Mouse (Mus musculus): Measurements from ENCODE around the gene Mobp. TPM values are rescaled to one million over a fixed set of nuclear protein-coding genes. Genes with fewer than 3 reads are reported as not detected.
A peak's percentile ranks its signal among the peaks of the same experiment; 100 is the strongest.

The Mobp gene
- polyA plus RNA-seq, 1 experiment: not detected

DNA sequence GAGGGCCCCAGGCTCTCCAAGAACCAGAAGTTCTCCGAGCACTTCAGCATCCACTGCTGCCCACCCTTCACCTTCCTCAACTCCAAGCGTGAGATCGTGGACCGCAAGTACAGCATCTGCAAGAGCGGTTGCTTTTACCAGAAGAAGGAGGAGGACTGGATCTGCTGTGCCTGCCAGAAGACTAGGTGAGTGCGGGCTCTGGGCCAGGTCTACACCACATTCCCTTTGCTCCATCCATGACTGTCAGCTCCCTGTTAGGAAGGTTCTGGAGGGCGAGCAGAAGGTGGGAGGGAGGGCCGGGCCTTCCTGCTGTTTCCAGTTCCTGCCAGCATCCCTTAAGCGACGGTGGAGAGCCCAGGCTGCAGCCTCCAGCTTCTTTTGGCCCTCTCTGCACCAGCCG lies 18.3 kb downstream of the Mobp start:
- WGBS: 64% methylated on average over 11 of the region's 11 CpGs
- Histone ChIP-seq H3K4me3 (ENCODE audit: low read depth, low read length) (no peak overlapping the region), H3K27me3 (ENCODE audit: control insufficient read depth, insufficient read depth, low read length) (0 out of 2 replicates have a peak, but pooled peaks cover 2% of the 10 kb centered on the region), H3K4me1 (ENCODE audit: control insufficient read depth, insufficient read depth, insufficient read length, low read length) (no peaks in the 10 kb centered on the region), H3K27ac (ENCODE audit: insufficient read depth, low read depth, low read length) (no peak overlapping the region), H3K36me3 (ENCODE audit: control insufficient read depth, insufficient read depth, low read length) (no peaks in the 10 kb centered on the region)
- TF ChIP-seq POLR2A (IDR thresholded peaks at IDR 0.05; ENCODE audit: low read depth, low read length) (no peak), CTCF (IDR thresholded peaks at IDR 0.05; ENCODE audit: extremely low read depth, insufficient read length, insufficient replicate concordance, low read depth, low read length) (no peak)

DNA sequence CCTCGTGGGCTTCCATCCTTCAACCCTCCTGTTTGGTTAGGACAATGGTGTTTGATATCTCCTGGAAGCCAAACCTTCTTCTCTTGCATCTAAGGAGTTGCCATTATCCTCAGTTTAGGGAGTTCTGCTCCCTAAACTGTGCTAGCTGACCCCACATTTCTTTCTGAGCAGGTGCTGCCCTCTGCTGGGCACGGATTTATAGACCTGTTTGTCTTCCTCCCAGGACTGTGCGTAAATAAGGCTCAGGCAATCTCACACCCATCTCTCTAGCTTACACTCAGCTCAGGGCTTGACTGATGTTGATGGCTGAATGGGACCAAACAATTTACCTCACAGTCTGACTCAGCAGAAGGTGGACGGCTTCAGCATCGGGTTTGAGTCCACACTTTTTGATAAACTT lies 21.8 kb downstream of the Mobp start:
- WGBS: 19% methylated on average over 5 of the region's 5 CpGs
- no peak overlapping the region for H3K27ac ChIP-seq (ENCODE audit: insufficient read depth, low read depth, low read length)
- no peaks in the 10 kb centered on the region for H3K36me3 ChIP-seq (ENCODE audit: control insufficient read depth, insufficient read depth, low read length)
- no peaks in the 10 kb centered on the region for H3K27me3 ChIP-seq (ENCODE audit: control insufficient read depth, insufficient read depth, low read length)
- TF ChIP-seq CTCF (IDR thresholded peaks at IDR 0.05; ENCODE audit: extremely low read depth, insufficient read length, insufficient replicate concordance, low read depth, low read length) (peak; percentile 48; the same call in 1 of the 2 replicates), POLR2A (IDR thresholded peaks at IDR 0.05; ENCODE audit: low read depth, low read length) (no peak)
- H3K4me3 ChIP-seq (ENCODE audit: low read depth, low read length): no peak overlapping the region
- H3K4me1 ChIP-seq (ENCODE audit: control insufficient read depth, insufficient read depth, insufficient read length, low read length): no peaks in the 10 kb centered on the region

DNA sequence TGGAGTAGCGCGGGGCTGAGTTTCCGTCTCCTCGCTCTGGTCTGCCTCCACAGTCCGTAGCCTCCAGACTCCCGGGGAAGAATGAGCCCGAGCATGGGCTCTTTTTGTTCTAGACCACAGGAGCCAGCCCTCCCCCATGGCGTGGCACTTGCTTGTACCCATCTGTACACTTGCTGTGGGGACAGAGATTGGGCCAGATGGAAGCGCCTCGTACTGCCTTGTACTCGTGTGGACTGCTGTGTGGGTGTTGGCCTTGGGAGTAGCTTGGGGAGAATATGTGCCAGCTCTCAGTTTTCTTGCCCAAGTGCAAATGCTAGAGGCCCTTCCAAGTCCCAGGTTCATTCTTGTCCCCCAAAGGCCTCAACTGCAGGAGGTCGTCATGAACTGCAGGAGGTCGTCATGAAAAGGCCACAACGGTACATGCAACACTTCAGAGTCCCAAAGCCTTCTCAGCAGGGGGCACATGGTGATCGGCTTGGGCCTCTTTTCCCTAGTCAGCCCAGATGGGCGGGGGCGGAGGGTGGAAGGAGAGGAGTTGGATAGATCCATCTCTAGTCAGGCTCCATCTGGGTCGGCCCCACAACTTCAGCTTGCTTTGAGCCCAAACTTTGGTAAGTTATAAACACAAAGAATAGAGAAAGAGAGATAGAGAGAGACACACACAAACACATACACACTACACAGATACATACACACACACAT lies 25.1 kb downstream of the Mobp start:
- no peaks in the 10 kb centered on the region for H3K36me3 ChIP-seq (ENCODE audit: control insufficient read depth, insufficient read depth, low read length)
- WGBS: 88% methylated on average over 18 of the region's 18 CpGs
- H3K27ac ChIP-seq (ENCODE audit: insufficient read depth, low read depth, low read length): no peak overlapping the region
- no peaks in the 10 kb centered on the region for H3K4me1 ChIP-seq (ENCODE audit: control insufficient read depth, insufficient read depth, insufficient read length, low read length)
- no peak for TF ChIP-seq POLR2A (IDR thresholded peaks at IDR 0.05; ENCODE audit: low read depth, low read length)
- TF ChIP-seq CTCF (IDR thresholded peaks at IDR 0.05; ENCODE audit: extremely low read depth, insufficient read length, insufficient replicate concordance, low read depth, low read length): no peak
- no peak overlapping the region for H3K4me3 ChIP-seq (ENCODE audit: low read depth, low read length)
- no peaks in the 10 kb centered on the region for H3K27me3 ChIP-seq (ENCODE audit: control insufficient read depth, insufficient read depth, low read length)

DNA sequence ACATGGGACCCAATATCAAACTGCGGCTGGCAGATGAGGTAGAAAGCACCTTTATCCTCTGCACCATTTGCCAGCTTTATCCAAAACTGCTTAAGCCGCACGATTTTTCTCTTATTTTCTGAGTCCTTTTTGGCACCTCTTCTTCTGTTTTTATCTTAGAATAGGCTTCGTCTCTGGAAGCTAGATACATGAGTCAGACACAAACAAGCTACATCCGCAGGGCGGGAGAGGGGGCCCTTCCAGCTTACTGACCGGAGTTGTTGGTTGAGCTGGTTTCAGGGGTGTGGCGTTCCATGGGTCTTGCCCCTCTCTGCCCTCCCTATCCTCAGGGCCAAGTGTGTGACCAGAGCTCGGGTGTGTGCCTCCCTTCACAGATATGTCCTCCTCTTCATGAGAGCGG lies 29.3 kb downstream of the Mobp start:
- TF ChIP-seq POLR2A (IDR thresholded peaks at IDR 0.05; ENCODE audit: low read depth, low read length) (no peak), CTCF (IDR thresholded peaks at IDR 0.05; ENCODE audit: extremely low read depth, insufficient read length, insufficient replicate concordance, low read depth, low read length) (no peak)
- Histone ChIP-seq H3K4me1 (ENCODE audit: control insufficient read depth, insufficient read depth, insufficient read length, low read length) (no peaks in the 10 kb centered on the region), H3K27me3 (ENCODE audit: control insufficient read depth, insufficient read depth, low read length) (no peaks in the 10 kb centered on the region), H3K36me3 (ENCODE audit: control insufficient read depth, insufficient read depth, low read length) (no peaks in the 10 kb centered on the region), H3K27ac (ENCODE audit: insufficient read depth, low read depth, low read length) (no peak overlapping the region), H3K4me3 (ENCODE audit: low read depth, low read length) (no peak overlapping the region)
- 66% methylated on average over 10 of the region's 10 CpGs for WGBS

DNA sequence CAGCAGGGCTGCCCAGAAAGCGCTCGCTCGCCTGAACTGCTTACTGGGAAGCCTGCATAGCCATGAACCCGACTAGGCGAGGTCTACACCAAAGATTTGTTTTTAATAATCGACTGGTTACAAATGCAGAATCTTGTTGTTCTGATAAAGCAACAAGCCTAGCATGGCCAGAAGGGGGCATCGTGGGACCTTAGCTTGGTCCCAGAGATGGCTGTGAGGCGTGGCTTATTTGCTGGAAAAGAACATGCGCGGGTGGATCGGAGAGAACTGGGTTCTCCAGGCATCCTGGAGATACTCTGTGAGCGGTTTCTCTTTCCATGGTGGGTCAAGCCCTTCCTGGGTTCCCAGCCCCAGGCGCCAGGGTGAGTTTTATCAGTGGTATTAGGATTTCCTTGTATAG lies 35.0 kb downstream of the Mobp start:
- H3K36me3 ChIP-seq (ENCODE audit: control insufficient read depth, insufficient read depth, low read length): no peaks in the 10 kb centered on the region
- WGBS: 25% methylated on average over 13 of the region's 13 CpGs
- TF ChIP-seq CTCF (IDR thresholded peaks at IDR 0.05; ENCODE audit: extremely low read depth, insufficient read length, insufficient replicate concordance, low read depth, low read length): peak; percentile 33; the same call in 1 of the 2 replicates
- TF ChIP-seq POLR2A (IDR thresholded peaks at IDR 0.05; ENCODE audit: low read depth, low read length): no peak

DNA sequence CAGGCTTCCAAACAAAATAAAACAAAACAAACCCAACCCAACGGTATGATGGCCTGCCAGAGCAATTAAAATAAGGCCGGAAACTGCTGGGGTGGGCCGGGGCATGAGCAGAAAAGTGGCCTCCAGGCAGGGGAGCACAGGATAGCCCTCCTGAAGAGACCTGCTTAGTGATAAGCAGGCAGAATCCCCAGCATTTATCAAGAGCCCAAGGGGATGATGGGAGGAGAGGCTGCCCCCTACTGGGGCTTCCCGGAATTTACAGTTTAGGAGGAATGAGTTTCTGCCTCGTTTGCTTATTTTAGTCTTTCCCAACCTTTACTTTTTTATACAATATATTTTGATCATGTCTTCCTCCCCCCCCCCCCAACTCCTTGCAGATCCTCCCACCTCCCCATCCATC lies 37.3 kb downstream of the Mobp start:
- peak; percentile 44; the same call in 1 of the 2 replicates for TF ChIP-seq CTCF (IDR thresholded peaks at IDR 0.05; ENCODE audit: extremely low read depth, insufficient read length, insufficient replicate concordance, low read depth, low read length)
- no peak for TF ChIP-seq POLR2A (IDR thresholded peaks at IDR 0.05; ENCODE audit: low read depth, low read length)
- Histone ChIP-seq H3K27me3 (ENCODE audit: control insufficient read depth, insufficient read depth, low read length) (0 out of 2 replicates have a peak, but pooled peaks cover 3% of the 10 kb centered on the region), H3K27ac (ENCODE audit: insufficient read depth, low read depth, low read length) (no peak overlapping the region), H3K4me1 (ENCODE audit: control insufficient read depth, insufficient read depth, insufficient read length, low read length) (no peaks in the 10 kb centered on the region; the same call in 1 of the 2 replicates), H3K36me3 (ENCODE audit: control insufficient read depth, insufficient read depth, low read length) (no peaks in the 10 kb centered on the region), H3K4me3 (ENCODE audit: low read depth, low read length) (no peak overlapping the region)
- 80% methylated on average over 5 of the region's 5 CpGs for whole genome bisulfite sequencing

More for the DNA sequence above, 35.0 kb downstream of the Mobp start:
- H3K4me3 ChIP-seq (ENCODE audit: low read depth, low read length): no peak overlapping the region
- H3K27ac ChIP-seq (ENCODE audit: insufficient read depth, low read depth, low read length): no peak overlapping the region
- H3K27me3 ChIP-seq (ENCODE audit: control insufficient read depth, insufficient read depth, low read length): no peaks in the 10 kb centered on the region
- no peaks in the 10 kb centered on the region for H3K4me1 ChIP-seq (ENCODE audit: control insufficient read depth, insufficient read depth, insufficient read length, low read length)

DNA sequence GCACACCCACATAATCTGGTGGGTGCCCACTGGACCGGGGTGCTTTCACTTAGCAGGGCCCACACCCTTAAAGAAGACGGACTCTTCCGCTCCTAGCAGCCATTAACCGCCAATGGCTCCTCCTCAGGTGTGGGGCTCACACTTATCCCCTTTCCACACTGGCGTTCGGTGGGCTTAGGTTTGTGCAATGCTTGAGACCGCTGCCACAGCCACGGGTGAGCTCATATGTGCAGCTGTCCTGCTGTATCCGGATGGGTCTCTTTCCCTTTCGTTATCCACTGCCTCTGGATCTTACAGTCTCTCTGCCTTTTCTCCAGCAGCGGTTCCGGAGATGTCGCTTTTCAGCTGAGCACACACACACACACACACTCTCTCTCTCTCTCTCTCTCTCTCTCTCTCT lies 41.4 kb downstream of the Mobp start:
- TF ChIP-seq CTCF (IDR thresholded peaks at IDR 0.05; ENCODE audit: extremely low read depth, insufficient read length, insufficient replicate concordance, low read depth, low read length) (no peak), POLR2A (IDR thresholded peaks at IDR 0.05; ENCODE audit: low read depth, low read length) (no peak)

More for the DNA sequence above, 41.4 kb downstream of the Mobp start:
- WGBS: 12% methylated on average over 13 of the region's 13 CpGs
- Histone ChIP-seq H3K27me3 (ENCODE audit: control insufficient read depth, insufficient read depth, low read length) (0 out of 2 replicates have a peak, but pooled peaks cover 3% of the 10 kb centered on the region), H3K36me3 (ENCODE audit: control insufficient read depth, insufficient read depth, low read length) (no peaks in the 10 kb centered on the region), H3K4me3 (ENCODE audit: low read depth, low read length) (peak overlapping the region; percentile 59), H3K27ac (ENCODE audit: insufficient read depth, low read depth, low read length) (no peak overlapping the region), H3K4me1 (ENCODE audit: control insufficient read depth, insufficient read depth, insufficient read length, low read length) (no peaks in the 10 kb centered on the region; the same call in 1 of the 2 replicates)
